Comparison of ENCODE assay signal across 1 mouse cellular context in the genomic region with DNA sequence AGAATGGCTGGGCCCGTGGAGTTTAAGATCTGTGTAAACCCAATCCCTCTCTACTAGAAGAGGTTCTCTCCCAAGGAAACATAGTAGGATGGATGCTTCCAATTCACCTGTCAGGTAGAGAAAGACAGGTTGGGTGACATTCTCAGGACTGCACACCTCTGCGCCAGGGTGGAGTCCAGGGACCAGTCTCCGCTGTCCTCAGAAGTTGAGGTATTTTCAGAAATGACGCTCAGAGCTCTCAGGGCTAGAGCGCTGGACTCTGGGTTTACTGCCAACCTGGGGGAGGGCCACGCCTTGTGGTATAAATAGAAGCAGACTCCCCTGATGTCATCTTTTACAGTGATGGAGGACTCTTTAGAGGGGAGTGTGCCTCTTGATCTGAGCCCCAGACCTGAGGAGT.
A peak's percentile ranks its signal among the peaks of the same experiment; 100 is the strongest.
TF ChIP-seq lines count a peak whose summit lies in the region.

No protein-coding gene starts in this region.

TF ChIP-seq in CH12.LX, 34 proteins besides CTCF, POLR2A, EP300 and RAD21 (continued from another document):
- TF ChIP-seq JUN (IDR thresholded peaks at IDR 0.05; ENCODE audit: insufficient read depth, low read depth, low read length) = 0 out of 2 replicates have a peak, but pooled peaks have one; percentile 10
- TF ChIP-seq ZMIZ1 (IDR thresholded peaks at IDR 0.05; ENCODE audit: low read depth, low read length) = no peak
- TF ChIP-seq POLR2AphosphoS2 (IDR thresholded peaks at IDR 0.05; ENCODE audit: low read depth, low read length) = no peak
